Mouse (Mus musculus): Measurements from ENCODE around the gene Tapbp. TPM values are rescaled to one million over a fixed set of nuclear protein-coding genes. Genes with fewer than 3 reads are reported as not detected.

Gene Tapbp
- total and polyA plus RNA-seq, 2 experiments from 2014 or later = 29.1 to 44.4 TPM

- ATAC-seq (ENCODE audit: low FRiP score) (peak; percentile 14), DNase-seq (ENCODE audit: low spot score) (no peak)
- WGBS = 1% methylated on average over 33 of the region's 33 CpGs
Observed at GRCm38 (mm10) chr17:33954646-33955554, 39.2 kb downstream of the Tapbp start.

GRCm38 (mm10) chr17:33955555-33956214, 40.0 kb downstream of the Tapbp start, which contains the start of the genes Vps52 and Rps18:
TSS of gene Vps52 (plus strand) at chr17:33955812.
TSS of gene Rps18 (minus strand) at chr17:33956001.
- Histone ChIP-seq H3K4me2 (ENCODE audit: low read depth, low read length, poor library complexity, severe bottlenecking) (peak within 1 kb of the TSS; percentile 80), H3K9me3 (ENCODE audit: low read length) (no peaks in the 10 kb centered on the region), H3K27ac (ENCODE audit: low read depth, low read length) (peak within 1 kb of the TSS; percentile 96), H3K4me3 (ENCODE audit: low read depth, low read length) (peak within 1 kb of the TSS; percentile 84), H3K4me1 (ENCODE audit: insufficient read depth, low read length) (peaks cover 13% of the 10 kb centered on the region; the same call in 1 of the 2 replicates), H3K27me3 (ENCODE audit: insufficient read depth, low read length) (no peaks in the 10 kb centered on the region), H3K9ac (replicated peaks; ENCODE audit: low read length, poor library complexity, severe bottlenecking) (peak within 1 kb of the TSS; percentile 96), H3K36me3 (ENCODE audit: insufficient read depth, low read length) (peaks cover 38% of the 10 kb centered on the region)
- DNase-seq (ENCODE audit: low spot score) (peak; percentile 99), ATAC-seq (ENCODE audit: low FRiP score) (peak; percentile 88)
- WGBS = under 1% methylated on average over 50 of the region's 50 CpGs
- peak; percentile 60 for TF ChIP-seq CTCF (IDR thresholded peaks at IDR 0.05)

More at GRCm38 (mm10) chr17:33954646-33955554, 39.2 kb downstream of the Tapbp start:
- Histone ChIP-seq H3K4me1 (ENCODE audit: insufficient read depth, low read length) (peaks cover 19% of the 10 kb centered on the region; the same call in 1 of the 2 replicates), H3K4me2 (ENCODE audit: low read depth, low read length, poor library complexity, severe bottlenecking) (peak overlapping the region; percentile 74), H3K36me3 (ENCODE audit: insufficient read depth, low read length) (peaks cover 33% of the 10 kb centered on the region), H3K27me3 (ENCODE audit: insufficient read depth, low read length) (no peaks in the 10 kb centered on the region), H3K9ac (replicated peaks; ENCODE audit: low read length, poor library complexity, severe bottlenecking) (peak overlapping the region; percentile 96), H3K4me3 (ENCODE audit: low read depth, low read length) (peak overlapping the region; percentile 84), H3K27ac (ENCODE audit: low read depth, low read length) (peak overlapping the region; percentile 96), H3K9me3 (ENCODE audit: low read length) (no peaks in the 10 kb centered on the region)
- TF ChIP-seq CTCF (IDR thresholded peaks at IDR 0.05) = no peak

- Histone ChIP-seq H3K4me3 (ENCODE audit: low read depth, low read length) (peak overlapping the region; percentile 84), H3K4me1 (ENCODE audit: insufficient read depth, low read length) (peaks cover 13% of the 10 kb centered on the region; the same call in 1 of the 2 replicates), H3K9me3 (ENCODE audit: low read length) (no peaks in the 10 kb centered on the region), H3K27ac (ENCODE audit: low read depth, low read length) (peak overlapping the region; percentile 90), H3K4me2 (ENCODE audit: low read depth, low read length, poor library complexity, severe bottlenecking) (peak overlapping the region; percentile 80), H3K36me3 (ENCODE audit: insufficient read depth, low read length) (peaks cover 43% of the 10 kb centered on the region), H3K9ac (replicated peaks; ENCODE audit: low read length, poor library complexity, severe bottlenecking) (peak overlapping the region; percentile 89), H3K27me3 (ENCODE audit: insufficient read depth, low read length) (no peaks in the 10 kb centered on the region)
- DNase-seq (ENCODE audit: low spot score) (no peak), ATAC-seq (ENCODE audit: low FRiP score) (no peak)
- TF ChIP-seq CTCF (IDR thresholded peaks at IDR 0.05) = no peak
- WGBS = 8% methylated on average over 10 of the region's 10 CpGs
Observed at GRCm38 (mm10) chr17:33956336-33956735, 40.6 kb downstream of the Tapbp start.

GRCm38 (mm10) chr17:33957493-33957892, 41.8 kb downstream of the Tapbp start:
- no peak for TF ChIP-seq CTCF (IDR thresholded peaks at IDR 0.05)
- Histone ChIP-seq H3K9me3 (ENCODE audit: low read length) (no peaks in the 10 kb centered on the region), H3K9ac (replicated peaks; ENCODE audit: low read length, poor library complexity, severe bottlenecking) (no peak overlapping the region), H3K36me3 (ENCODE audit: insufficient read depth, low read length) (peaks cover 52% of the 10 kb centered on the region), H3K4me3 (ENCODE audit: low read depth, low read length) (no peak overlapping the region), H3K27me3 (ENCODE audit: insufficient read depth, low read length) (no peaks in the 10 kb centered on the region), H3K27ac (ENCODE audit: low read depth, low read length) (no peak overlapping the region), H3K4me1 (ENCODE audit: insufficient read depth, low read length) (peaks cover 13% of the 10 kb centered on the region; the same call in 1 of the 2 replicates), H3K4me2 (ENCODE audit: low read depth, low read length, poor library complexity, severe bottlenecking) (no peak overlapping the region)
- ATAC-seq (ENCODE audit: low FRiP score) (no peak), DNase-seq (ENCODE audit: low spot score) (no peak)
- WGBS = 91% methylated on average over 6 of the region's 6 CpGs

GRCm38 (mm10) chr17:33958451-33958850, 42.8 kb downstream of the Tapbp start:
- H3K4me2 ChIP-seq (ENCODE audit: low read depth, low read length, poor library complexity, severe bottlenecking) = no peak overlapping the region
- H3K27me3 ChIP-seq (ENCODE audit: insufficient read depth, low read length) = no peaks in the 10 kb centered on the region
- no peak for ATAC-seq (ENCODE audit: low FRiP score)
- H3K4me3 ChIP-seq (ENCODE audit: low read depth, low read length) = no peak overlapping the region
- no peak overlapping the region for H3K9ac ChIP-seq (replicated peaks; ENCODE audit: low read length, poor library complexity, severe bottlenecking)
- no peak for TF ChIP-seq CTCF (IDR thresholded peaks at IDR 0.05)
- no peak overlapping the region for H3K27ac ChIP-seq (ENCODE audit: low read depth, low read length)
- peaks cover 13% of the 10 kb centered on the region; the same call in 1 of the 2 replicates for H3K4me1 ChIP-seq (ENCODE audit: insufficient read depth, low read length)
- no peak for DNase-seq (ENCODE audit: low spot score)
- 95% methylated on average over 11 of the region's 11 CpGs for WGBS
- no peaks in the 10 kb centered on the region for H3K9me3 ChIP-seq (ENCODE audit: low read length)
- H3K36me3 ChIP-seq (ENCODE audit: insufficient read depth, low read length) = peaks cover 52% of the 10 kb centered on the region

Measured in midbrain, postnatal 0 days (tissue).